Mouse (Mus musculus): ENCODE results near the gene Trappc12.
"Not testable (repeated sequence)": the region's sequence is repeated elsewhere in the genome, so short reads cannot be mapped to it uniquely, and the experiment has no call there.

Gene Trappc12

DNA sequence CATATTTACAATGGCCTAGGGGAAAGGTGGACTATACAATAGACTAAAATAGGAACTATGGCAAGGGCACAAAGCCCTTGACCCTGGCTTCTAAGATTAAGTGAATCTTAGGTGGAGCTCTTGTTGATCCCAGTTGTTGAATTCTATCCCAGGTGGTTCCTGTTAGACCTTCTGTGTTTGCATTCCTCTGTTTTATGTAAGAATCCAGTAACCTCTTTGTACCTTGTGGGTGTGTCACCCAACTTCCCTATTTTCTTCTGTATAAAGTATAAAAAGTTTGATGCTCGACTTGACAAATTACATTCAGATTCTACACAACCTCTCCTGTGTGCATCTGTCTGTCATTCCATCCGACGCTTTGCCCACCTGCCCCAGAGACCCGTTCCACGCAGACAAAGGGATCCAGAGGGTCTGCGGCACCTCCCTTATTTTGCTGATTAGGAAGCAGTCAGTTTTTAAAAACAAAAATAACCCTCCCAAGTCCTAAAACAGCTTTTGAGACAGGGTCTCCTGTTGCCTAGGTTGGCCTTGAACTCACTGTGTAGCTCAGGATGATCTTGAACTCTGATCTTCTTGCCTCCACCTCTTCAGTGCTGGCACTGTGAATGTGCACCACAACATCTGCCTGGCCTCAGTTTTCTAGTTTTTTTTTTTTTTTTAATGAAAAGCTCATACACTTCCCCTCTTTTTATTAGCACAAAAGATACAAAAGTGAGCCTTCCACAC, 16.6 kb downstream of the Trappc12 start:
- in situ Hi-C loops (cut with MseI, MboI), result not testable (repeated sequence)

GRCm38 (mm10) chr12:28732631-28733030, 17.6 kb downstream of the Trappc12 start:
- in situ Hi-C loops (cut with MseI, MboI), result no loop called here

DNA sequence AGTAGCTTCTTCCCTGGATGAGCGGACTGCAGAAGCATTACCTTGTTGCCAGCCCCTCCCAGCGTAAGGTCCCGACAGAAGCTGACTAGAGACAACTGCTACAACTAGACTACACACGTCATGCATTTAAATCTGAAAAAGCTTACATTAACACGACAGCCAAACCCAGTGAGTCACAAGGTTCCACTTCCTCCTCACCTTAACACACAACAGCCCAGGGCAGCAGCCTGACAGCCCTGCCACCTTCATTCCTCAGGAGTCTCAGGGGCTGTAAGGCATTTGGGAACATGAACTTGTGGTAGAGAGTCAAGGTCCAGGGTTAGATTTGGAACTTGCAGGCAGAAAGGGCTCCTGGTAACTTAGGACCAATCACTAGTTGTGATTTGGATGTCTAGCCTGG, 23.2 kb downstream of the Trappc12 start:
- in situ Hi-C loops (cut with MseI, MboI), result no loop called here

DNA sequence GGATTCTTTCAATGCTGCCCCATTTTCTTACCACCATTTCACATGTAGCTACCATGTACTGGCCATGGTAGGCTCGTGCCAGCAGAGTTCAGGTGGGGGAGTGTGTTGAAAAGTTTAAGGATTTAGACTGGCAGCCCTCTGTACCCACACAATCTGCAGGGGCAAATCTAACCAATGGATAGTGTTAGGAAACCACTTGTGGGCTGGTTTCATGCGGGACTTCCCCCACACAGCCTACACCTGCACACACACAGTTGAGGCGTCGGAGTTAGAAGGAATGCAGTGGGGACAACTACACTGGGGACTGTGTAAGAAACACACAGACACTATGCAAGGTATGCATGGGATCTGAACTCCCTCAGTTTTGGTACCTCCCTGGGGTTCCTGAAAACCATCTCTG, 24.1 kb downstream of the Trappc12 start:
- in situ Hi-C loops (cut with MseI, MboI), result no loop called here

DNA sequence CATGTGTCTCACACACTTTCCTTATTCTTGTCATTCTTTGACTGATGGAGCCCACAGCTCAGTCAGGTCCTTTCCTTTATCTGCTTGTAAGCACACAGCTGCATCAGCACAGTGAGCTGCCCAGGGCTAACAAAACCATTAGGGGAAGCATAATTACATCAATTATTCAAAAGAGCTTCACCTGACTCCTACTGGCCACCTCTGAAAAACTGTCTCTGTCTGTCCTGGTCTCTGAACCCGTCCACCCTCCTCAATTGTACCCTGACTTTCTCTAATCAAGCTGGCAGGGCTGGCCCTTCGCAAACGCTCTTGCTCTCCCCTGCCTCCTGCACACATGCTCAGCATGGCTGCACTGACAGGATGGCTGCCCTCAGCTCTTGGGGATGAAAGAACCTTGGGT, 25.9 kb downstream of the Trappc12 start:
- in situ Hi-C loops (cut with MseI, MboI), result no loop called here

DNA sequence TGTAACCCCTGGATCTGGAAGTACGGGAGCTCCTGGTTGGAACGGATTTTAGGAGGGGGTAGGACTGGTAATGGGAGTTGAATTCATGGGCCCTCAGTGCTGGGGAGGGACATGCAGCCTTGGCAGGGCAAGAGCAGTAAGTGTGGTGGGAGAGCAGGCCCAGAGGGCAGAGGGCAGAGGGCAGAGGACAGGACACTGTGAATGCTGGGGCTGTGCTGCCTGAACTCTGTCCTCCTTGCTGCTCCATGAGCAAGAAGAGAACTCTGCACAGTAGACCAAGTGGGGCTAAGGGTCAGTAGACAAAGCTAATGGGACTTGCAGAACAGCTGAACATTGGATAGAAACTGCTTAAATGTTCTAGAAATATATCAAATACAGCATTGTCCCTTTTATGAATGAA, 32.2 kb downstream of the Trappc12 start:
- in situ Hi-C loops (cut with MseI, MboI), result no loop called here

DNA sequence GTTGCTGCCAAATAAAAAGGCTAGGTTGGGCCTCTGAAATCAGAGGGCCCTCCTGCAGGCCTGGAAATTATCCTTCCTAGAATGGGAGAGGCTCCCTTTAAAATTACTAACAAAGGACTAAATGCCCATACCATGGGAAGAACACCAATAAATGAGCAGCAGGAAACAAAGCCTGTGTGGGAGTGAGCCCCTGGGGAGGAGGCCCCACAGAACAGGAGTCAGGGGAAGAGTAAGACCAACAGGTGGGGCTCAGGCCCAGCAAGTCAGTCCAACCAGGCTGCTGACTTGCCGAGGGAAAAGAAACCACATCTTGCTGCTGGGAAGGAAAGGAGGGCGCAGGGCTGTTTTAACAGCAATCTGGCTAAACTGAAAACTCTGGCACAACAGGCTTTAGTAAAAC, 33.2 kb downstream of the Trappc12 start:
- in situ Hi-C loops (cut with MseI, MboI), result no loop called here

GRCm38 (mm10) chr12:28714822-28715632, 35.2 kb downstream of the Trappc12 start:
- in situ Hi-C loops (cut with MseI, MboI), result no loop called here

GRCm38 (mm10) chr12:28710566-28711185, 39.6 kb downstream of the Trappc12 start:
- in situ Hi-C loops (cut with MseI, MboI), result no loop called here

DNA sequence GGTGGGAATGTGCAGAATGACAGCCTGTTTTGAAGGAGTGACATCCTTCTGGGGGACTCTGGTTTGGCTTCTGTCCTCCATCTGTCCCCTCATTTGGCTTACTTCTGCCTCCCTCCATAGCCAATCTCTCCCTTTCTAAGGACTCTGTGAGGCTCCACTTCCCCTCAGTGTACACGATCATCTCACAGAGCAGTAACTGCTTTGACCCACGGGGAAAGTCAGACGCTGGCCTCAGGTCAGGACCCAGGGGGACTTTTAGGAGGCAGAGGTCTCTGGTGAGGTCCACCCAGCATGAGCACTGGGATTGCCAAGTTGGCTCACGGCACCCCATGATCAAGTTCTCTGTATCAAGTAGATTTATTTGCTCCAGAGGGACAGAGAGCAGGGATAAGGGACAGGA, 42.1 kb downstream of the Trappc12 start:
- in situ Hi-C loops (cut with MseI, MboI), result no loop called here

- in situ Hi-C loops (cut with MseI, MboI), result no loop called here
Observed at GRCm38 (mm10) chr12:28705204-28705603, 45.1 kb downstream of the Trappc12 start.

DNA sequence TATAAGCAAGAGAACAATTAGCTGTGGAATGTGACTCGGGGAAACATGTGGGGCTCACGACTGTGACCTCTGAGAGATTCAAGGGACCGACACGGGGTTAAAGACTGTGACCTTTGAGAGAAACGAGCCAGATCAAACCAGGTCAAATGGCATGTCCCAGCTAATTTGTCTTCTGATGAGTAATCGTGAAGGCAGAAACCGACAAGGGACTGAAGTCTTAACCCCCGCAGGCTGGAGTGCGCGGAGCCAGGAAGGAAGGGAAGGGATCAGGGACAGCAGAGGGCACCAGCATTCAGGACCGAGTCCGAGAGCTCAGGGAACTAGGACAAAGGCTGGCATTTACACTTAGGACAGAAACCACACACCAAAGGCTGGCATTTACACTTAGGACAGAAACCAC, 45.9 kb downstream of the Trappc12 start:
- in situ Hi-C loops (cut with MseI, MboI), result no loop called here

DNA sequence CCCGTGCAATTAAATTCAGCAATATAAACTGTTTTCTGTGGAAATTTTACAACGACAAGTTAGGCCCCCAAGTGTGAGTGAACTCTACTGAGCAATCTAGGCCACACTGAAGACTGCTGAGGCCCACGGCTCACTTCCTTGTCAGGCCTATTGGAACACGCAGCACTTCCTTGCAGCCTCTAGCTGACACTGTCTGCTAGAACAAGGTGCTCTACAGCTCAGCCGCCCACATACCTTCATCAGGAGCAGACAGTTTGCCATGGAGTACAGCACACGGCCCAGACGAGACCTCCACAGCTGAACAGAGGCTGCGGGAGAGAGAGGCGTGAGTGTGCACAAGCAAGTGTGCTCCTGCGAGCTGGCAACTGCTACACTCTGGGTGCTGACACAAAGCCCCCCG, 49.0 kb downstream of the Trappc12 start:
- in situ Hi-C loops (cut with MseI, MboI), result no loop called here

DNA sequence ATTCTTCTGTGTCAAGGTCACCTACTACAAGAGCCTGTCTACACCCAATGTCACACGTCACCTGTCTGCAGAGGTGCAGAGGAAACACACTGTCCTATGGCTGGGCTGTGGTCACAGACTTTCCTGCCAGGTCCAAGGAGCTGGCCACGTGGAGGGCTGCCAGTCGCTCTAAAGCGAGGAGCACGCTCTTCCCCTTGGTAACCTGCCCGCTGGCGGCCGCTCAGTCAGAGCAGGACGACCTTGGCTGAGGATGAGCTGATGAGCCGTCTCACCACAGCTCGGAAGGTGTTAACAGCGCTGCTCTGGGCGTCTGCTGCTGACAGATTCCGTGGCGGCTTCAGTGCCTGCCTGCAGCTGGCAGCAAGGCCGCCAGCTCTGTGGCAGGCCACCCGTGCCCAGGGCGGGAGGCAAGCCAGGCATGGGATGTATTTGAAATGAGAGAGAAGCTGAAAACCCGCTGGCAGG, 49.7 kb downstream of the Trappc12 start:
- in situ Hi-C loops (cut with MseI, MboI), result no loop called here

GRCm38 (mm10) chr12:28700101-28700511, 50.2 kb downstream of the Trappc12 start:
- in situ Hi-C loops (cut with MseI, MboI), result no loop called here

DNA sequence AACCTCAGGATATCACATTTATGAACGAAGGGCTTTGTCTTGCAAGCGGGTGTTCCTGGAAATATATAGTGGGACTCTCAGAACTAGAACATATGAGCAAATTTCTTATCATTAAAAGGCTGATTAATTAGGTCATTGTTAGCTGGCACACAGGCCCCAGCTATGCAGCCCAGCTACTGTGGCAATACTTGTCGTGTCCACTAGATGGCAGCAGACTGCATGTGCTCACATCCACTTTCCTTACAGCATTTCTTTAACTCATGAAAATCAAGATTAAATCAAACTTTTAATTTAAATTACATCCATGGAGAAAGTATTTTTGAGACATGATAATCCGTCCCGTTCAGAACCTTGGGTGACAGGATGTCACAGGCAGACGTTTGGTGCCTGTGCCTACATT, 50.6 kb downstream of the Trappc12 start:
- in situ Hi-C loops (cut with MseI, MboI), result no loop called here

DNA sequence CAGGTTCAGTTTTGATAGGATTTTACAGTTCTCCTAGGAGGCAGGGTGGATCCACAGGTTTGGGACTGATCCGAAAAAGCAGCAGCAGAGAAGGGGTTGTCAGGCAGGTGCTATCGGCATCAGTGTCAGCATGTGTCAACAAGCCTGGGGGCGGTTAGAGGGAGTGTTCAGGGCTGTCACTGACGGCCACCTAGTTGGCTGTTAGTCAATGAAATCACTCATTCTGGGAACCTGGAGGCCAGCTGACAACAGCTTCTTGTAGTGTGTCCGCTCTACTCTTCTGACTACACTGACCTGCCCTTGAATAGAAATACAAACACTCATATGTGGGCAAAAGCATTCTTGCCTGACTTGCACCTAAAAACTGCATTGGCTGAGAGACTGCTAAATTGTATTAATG, 51.2 kb downstream of the Trappc12 start:
- in situ Hi-C loops (cut with MseI, MboI), result no loop called here

DNA sequence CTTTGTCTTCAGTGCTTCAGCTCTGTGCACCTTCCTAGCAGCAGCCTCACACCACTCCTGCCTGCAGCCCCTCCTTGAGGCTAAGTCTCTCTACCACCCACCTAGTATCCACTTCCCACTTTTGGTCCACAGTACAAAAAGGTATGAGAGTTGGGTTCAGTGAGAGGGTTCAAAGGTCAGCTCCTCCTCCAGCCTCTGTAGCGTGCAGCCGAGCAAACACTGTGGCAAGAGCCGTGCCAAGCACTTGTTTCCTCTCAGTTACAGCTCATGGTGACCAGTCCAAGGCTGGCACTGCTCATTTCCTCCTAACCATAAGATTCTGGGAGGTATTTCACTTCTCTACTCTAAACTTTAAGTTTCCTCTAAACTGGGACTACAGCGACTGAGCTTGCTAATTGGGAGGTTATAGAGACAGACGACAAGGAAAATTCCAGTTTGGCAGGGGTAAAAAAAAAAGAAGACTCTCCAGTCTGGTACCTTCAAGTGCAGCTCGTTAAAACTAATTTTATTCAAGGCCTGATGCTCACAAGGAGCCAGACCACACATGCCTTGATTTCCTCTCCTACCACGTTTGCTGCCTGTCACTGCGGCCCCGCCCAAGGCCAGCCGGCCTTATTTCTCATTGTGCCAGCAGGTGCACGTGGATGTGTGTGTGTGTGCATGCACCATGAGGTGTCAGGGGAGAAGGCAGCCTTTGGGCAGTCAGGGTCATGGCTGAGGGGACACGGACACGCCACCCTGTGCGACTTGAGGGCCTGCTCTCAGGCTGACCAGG, 52.3 kb downstream of the Trappc12 start:
- in situ Hi-C loops (cut with MseI, MboI), result no loop called here

- in situ Hi-C loops (cut with MseI, MboI), result no loop called here
Observed at GRCm38 (mm10) chr12:28694776-28695175, 55.5 kb downstream of the Trappc12 start.

DNA sequence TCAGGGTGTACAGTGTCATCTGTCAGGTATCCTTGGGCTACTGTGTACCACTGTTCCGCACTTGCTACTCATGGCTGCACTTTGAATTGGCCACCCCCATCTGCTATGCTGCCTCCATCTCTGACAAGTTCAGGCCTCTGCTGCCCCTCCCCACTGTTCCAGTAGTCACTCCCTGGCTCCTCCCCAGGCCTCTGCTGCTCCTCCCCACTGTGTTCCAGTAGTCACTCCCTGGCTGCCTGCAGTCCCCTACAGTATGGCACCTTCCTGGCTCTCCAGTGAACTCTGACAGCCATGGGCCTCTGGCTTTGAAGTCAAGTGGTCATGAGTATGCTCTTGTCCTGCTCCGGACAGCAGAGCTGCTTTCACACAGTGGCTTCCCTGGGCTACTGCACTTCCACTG, 56.0 kb downstream of the Trappc12 start:
- in situ Hi-C loops (cut with MseI, MboI), result no loop called here

DNA sequence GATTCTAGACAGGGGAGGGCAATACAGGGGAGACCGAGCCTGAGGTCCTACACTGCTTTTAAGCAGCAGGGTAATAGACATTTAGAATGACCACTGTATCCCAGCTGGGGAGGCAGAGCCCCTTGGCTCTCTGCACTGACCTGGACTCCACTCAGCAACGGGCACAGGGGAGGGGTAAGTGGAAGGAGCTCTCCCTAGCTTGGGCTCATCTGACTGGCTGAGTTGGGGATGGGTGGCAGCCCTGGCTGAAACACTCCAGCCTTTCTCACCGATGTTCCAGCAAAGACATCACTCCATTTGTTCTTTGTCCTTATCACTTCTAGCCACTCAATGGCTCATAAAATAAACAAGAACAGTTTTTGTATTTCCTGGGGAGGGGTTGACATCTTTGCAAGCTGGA, 56.5 kb downstream of the Trappc12 start:
- in situ Hi-C loops (cut with MseI, MboI), result no loop called here

- in situ Hi-C loops (cut with MseI, MboI), result no loop called here
Observed at GRCm38 (mm10) chr12:28690730-28691129, 59.5 kb downstream of the Trappc12 start.

All from mouse trophoblast stem cell (cell line).